Mouse (Mus musculus): ENCODE measurements around the gene Rcan2. TPM values are rescaled to one million over a fixed set of nuclear protein-coding genes. Genes with fewer than 3 reads are reported as not detected.

Gene Rcan2
- polyA plus RNA-seq, 1 experiment from 2014 or later = 109 TPM

DNA sequence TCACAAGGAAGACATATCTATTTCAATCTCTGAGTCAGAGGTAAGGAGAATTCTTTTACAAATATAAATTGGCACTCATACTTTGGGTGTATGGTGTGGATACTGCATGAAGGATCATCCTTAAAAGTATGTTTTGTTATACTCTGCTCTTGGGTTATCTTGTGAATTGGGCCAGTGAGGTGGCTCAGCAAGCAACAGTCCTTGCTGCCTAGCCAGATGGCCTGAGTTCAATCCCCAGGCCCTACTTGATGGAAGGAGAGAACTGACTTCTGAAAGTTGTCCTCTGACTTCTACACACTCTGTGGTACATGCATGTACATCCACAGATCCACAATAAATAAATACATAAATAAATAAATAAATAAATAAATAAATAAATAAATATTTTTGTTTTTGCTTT, 225.6 kb downstream of the Rcan2 start:
- TF ChIP-seq CTCF (IDR thresholded peaks at IDR 0.05) = no peak
- CTCF ChIA-PET = interaction anchor here (0.9 to 1.1 kb wide), 4 partner anchors 11 to 328 kb away, joined by 3 read pairs; no protein-coding TSS in a partner anchor
- POLR2A ChIA-PET = interaction anchor here (0.6 kb wide), 1 partner anchor 64 kb away, joined by 4 read pairs; no protein-coding TSS in a partner anchor
- in situ Hi-C loops (cut with MboI; ENCODE audit: low pct_unique_long_range_greater_than_20kb) = no loop called here
- ATAC-seq = no peak
- no peak for DNase-seq (ENCODE audit: low read depth, low spot score)
- H3K27me3 ChIP-seq = no peaks in the 10 kb centered on the region

DNA sequence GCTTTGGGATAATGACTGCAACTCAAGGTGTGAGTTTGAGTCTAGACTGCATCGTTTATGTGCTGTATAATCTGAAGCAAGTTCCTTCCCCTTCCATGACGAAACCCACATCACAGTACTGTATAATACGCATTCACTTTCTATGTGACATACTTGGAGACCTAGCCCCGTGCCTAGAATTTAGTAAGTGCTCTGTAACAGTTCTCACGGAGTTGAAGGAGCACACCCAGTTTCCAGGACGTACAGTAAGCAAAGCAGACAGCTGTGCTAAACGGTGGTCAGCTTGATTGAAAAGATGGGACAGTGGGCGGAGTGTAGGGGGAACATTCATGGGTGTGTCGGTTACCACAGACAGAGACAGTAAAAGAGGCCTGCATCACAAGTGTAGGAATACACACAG, 226.2 kb downstream of the Rcan2 start:
- ChIA-PET CTCF (no interaction called here), POLR2A (no interaction called here)
- no peak for DNase-seq (ENCODE audit: low read depth, low spot score)
- no peak for ATAC-seq
- in situ Hi-C loops (cut with MboI; ENCODE audit: low pct_unique_long_range_greater_than_20kb) = no loop called here
- no peak for TF ChIP-seq CTCF (IDR thresholded peaks at IDR 0.05)
- H3K27me3 ChIP-seq = no peaks in the 10 kb centered on the region

DNA sequence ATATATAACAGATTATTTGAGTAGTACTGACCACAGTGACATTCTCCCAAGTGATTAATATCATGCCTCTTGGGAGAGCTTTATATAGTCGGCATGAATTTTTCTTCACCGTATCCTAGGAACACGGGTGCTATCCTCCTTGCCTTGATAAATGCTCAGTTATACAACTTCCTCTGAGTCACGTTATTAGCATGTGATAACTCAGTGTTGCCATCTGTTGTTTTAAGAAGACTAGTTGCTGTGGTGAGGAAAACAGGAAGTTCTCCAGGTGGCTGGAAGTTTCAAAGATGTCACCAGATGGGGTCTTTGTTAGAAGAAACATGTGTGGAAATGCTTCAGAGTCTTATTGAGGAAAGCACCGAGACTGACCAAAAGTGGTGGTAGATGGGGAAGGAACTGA, 228.5 kb downstream of the Rcan2 start:
- DNase-seq (ENCODE audit: low read depth, low spot score) = no peak

DNA sequence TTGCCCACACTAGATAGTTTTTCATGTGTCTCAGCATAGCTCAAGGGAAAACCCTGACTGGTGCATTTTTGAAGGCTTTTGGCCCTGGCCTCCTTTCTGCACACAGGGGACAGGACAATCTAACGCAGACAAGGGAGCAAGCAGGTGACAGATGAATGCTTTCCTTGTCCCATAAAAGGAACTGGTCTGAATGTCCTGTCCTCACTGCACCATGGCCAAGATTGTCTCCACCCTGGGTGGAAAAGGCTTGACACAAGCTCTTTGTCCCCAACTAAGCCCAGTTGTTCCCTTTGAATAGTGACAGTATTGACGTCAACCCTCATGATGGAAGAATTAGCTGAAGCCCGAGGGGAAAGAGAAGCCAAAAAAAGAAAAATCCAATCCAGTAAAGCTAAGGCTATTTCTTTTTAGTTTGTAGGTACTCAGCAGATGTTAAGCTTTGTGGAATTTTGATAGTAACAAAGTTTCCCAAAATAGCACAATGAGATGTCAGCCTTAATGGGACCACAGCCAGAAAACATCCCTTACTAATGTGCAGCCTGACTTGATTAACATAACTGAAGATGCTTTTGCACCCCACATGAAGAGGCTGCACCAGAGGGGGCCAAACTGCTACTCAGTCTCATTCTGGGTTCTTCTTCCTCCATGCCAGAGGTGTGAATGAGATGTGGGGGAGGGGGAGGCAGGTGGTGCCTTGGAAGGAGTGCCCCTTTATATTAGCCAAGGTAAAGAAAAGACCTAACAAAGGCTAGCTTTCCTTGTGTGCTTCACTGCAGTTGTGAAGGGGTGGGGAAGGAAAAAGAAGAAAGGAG, 229.8 kb downstream of the Rcan2 start:
- H3K27me3 ChIP-seq = no peaks in the 10 kb centered on the region
- ChIA-PET CTCF (interaction anchor here (1.1 to 1.6 kb wide), 2 partner anchors 23 to 101 kb away, joined by 3 to 5 read pairs; no protein-coding TSS in a partner anchor), POLR2A (interaction anchor here (1.2 kb wide), 1 partner anchor 131 kb away, joined by 3 read pairs; no protein-coding TSS in a partner anchor)
- ATAC-seq (no peak), DNase-seq (ENCODE audit: low read depth, low spot score) (peak; percentile 62)
- no peak for TF ChIP-seq CTCF (IDR thresholded peaks at IDR 0.05)
- in situ Hi-C loops (cut with MboI; ENCODE audit: low pct_unique_long_range_greater_than_20kb) = no loop called here

More for the DNA sequence above, 228.5 kb downstream of the Rcan2 start:
- no peaks in the 10 kb centered on the region for H3K27me3 ChIP-seq
- ChIA-PET CTCF (interaction anchor here (1.6 kb wide), 1 partner anchor 22 kb away, joined by 5 read pairs; no protein-coding TSS in a partner anchor), POLR2A (no interaction called here)
- no peak for TF ChIP-seq CTCF (IDR thresholded peaks at IDR 0.05)
- no peak for ATAC-seq
- in situ Hi-C loops (cut with MboI; ENCODE audit: low pct_unique_long_range_greater_than_20kb) = no loop called here

DNA sequence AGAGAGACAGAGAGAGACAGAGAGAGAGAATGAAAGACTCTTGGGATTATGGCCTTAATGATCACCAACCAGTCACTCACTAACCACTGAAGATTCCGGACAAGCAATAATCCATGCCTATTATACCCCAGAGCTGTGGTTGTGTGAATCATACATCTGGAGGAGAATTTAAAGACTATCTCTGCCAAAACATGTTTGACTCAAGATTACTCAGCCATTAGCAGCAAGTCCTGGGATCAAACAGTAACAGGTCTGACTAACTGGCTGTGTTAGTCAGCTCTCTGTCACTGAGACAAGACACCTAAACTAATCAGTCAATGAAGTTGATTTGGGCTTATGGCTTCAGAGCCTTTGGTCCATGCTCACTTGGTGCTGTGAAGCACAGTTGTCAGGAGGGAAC, 233.9 kb downstream of the Rcan2 start:
- TF ChIP-seq CTCF (IDR thresholded peaks at IDR 0.05) = no peak
- POLR2A ChIA-PET = no interaction called here
- in situ Hi-C loops (cut with MboI; ENCODE audit: low pct_unique_long_range_greater_than_20kb) = loop anchor here (5.0 kb wide), 2 partner anchors 153 to 328 kb away; no protein-coding TSS in a partner anchor
- CTCF ChIA-PET = interaction anchor here (1.2 to 2.0 kb wide), 2 partner anchors 164 to 336 kb away, joined by 4 to 5 read pairs; no protein-coding TSS in a partner anchor
- H3K27me3 ChIP-seq = no peaks in the 10 kb centered on the region
- ATAC-seq (peak; percentile 56), DNase-seq (ENCODE audit: low read depth, low spot score) (peak; percentile 65)

DNA sequence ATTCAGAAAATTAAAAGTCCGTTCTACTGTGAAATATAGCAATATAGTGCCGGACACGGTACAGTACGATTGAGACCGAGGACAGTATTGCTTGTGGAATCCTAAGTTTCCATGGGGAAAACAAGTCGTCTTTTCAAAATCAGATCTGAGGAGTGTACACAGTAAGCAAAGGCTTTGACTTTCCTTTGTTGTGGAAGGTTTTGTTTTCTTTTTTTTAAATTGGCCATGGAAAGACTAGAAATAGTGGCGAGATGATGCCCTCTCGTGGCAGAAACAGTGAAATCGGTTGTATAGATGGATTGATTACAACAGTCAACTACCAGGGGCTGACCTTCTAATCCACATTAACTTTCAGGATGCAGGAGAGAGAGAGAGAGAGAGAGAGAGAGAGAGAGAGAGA, 237.5 kb downstream of the Rcan2 start:
- TF ChIP-seq CTCF (IDR thresholded peaks at IDR 0.05) = no peak
- no peaks in the 10 kb centered on the region for H3K27me3 ChIP-seq
- DNase-seq (ENCODE audit: low read depth, low spot score) = no peak
- CTCF ChIA-PET = no interaction called here
- ATAC-seq = no peak
- in situ Hi-C loops (cut with MboI; ENCODE audit: low pct_unique_long_range_greater_than_20kb) = loop anchor here (5.0 kb wide), 2 partner anchors 156 to 331 kb away; no protein-coding TSS in a partner anchor
- POLR2A ChIA-PET = no interaction called here

DNA sequence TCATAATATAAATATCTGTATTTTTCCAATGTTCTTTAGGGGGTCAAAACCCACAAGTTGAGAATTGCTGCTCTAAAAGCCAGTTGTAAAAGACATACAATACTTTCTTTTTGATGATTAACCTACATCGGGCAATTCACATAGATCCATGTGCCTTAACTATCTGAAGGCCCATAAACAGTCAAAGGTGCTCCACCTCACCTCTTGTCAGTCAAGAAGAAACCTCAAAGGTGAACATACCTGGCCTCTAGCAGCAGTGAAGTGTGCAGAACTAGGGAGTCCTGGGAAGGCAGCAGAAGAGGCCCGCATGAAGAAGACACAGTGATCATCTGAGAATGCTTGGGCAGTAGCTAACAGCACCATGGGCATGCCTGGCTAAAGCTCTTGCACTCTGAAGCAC, 239.3 kb downstream of the Rcan2 start:
- ATAC-seq = no peak
- CTCF ChIA-PET = interaction anchor here (1.0 to 1.4 kb wide), 3 partner anchors 154 to 341 kb away, joined by 3 to 4 read pairs (median 4); no protein-coding TSS in a partner anchor
- no peak for TF ChIP-seq CTCF (IDR thresholded peaks at IDR 0.05)
- in situ Hi-C loops (cut with MboI; ENCODE audit: low pct_unique_long_range_greater_than_20kb) = no loop called here
- POLR2A ChIA-PET = no interaction called here
- no peak for DNase-seq (ENCODE audit: low read depth, low spot score)
- H3K27me3 ChIP-seq = no peaks in the 10 kb centered on the region

DNA sequence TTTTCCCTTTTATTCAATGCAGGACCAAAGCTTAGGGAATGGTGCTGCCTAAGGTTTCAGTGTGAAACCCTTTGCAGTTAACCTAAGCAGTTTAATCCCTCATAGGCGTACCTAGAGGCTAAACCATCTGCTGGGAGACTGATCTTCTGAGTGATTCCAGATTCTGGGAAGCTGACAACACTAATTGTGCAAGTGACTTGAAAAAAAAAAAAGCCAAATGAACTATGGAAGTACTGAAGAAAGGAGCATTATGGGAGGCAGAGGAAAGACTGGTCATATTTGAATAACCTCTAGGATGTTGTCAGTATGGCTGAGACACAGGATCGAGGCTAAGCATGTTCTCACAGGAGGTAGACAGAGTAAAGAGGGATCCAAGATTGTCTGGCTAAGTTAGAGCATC, 241.2 kb downstream of the Rcan2 start:
- ATAC-seq = no peak
- no peak for DNase-seq (ENCODE audit: low read depth, low spot score)
- no peak for TF ChIP-seq CTCF (IDR thresholded peaks at IDR 0.05)
- H3K27me3 ChIP-seq = no peaks in the 10 kb centered on the region
- ChIA-PET POLR2A (no interaction called here), CTCF (interaction anchor here (1.2 kb wide), 1 partner anchor 153 kb away, joined by 3 read pairs; no protein-coding TSS in a partner anchor)
- in situ Hi-C loops (cut with MboI; ENCODE audit: low pct_unique_long_range_greater_than_20kb) = no loop called here

DNA sequence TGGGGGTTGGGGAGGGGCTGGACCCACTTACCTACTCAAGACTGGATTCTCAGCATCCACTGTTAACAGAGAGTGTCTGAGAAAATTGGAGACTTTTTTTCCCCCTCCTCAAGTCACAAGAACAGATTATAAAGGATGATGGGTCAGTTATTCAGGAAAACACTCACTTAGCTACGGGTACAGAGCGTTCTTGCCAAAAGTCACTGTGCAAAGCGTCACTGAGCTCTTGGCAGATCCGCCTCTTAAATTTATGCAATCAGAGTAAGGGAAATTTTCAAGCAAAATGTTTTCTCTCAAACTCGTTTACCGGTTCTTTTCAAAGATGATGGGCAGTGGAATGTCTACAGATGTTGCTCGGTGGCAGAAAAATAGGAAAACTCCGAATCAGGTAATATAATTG, 241.7 kb downstream of the Rcan2 start:
- H3K27me3 ChIP-seq = no peaks in the 10 kb centered on the region
- DNase-seq (ENCODE audit: low read depth, low spot score) (no peak), ATAC-seq (no peak)
- CTCF ChIA-PET = interaction anchor here (1.7 kb wide), 1 partner anchor 160 kb away, joined by 4 read pairs; no protein-coding TSS in a partner anchor
- no peak for TF ChIP-seq CTCF (IDR thresholded peaks at IDR 0.05)
- POLR2A ChIA-PET = no interaction called here
- in situ Hi-C loops (cut with MboI; ENCODE audit: low pct_unique_long_range_greater_than_20kb) = no loop called here

DNA sequence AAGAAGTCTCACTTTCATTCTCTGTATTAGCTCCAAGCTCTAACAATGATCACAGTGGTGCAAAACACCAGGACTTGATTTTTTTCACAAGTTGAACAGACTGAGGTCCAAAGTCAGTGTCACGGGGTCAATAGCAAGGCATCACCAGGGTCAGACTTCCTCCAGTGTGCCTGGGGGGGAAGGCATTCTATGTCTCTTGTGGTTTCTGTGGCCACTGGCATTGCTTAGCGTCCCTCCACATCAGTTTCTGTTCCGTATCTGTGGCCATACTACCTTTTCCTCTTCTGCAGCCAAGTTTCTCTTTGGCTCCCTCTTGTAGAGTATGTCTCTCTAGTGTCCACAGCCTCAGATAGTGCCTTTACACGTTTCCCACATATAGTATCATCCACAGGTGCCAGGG, 252.3 kb downstream of the Rcan2 start:
- ChIA-PET POLR2A (no interaction called here), CTCF (no interaction called here)
- no peak for TF ChIP-seq CTCF (IDR thresholded peaks at IDR 0.05)
- ATAC-seq (no peak), DNase-seq (ENCODE audit: low read depth, low spot score) (no peak)
- in situ Hi-C loops (cut with MboI; ENCODE audit: low pct_unique_long_range_greater_than_20kb) = no loop called here
- no peaks in the 10 kb centered on the region for H3K27me3 ChIP-seq

DNA sequence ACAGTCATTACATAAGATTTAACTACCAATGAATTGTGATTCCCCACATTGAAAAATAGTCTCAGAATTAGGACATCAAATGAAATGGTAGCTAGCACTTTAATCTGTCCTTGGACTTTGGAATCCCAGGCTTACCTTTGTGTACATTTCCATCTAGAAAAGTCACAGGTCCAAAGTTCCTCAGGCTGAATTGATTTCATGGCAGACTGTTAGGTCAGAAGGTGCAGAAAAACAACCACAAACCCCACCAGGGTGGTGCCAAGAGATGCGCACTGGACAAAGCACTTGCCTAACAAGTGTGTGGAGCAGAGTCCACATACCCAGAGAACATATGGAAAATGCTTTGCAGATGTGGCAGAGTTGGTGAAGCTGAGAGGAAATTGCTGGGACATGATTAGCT, 256.0 kb downstream of the Rcan2 start:
- DNase-seq (ENCODE audit: low read depth, low spot score) (no peak), ATAC-seq (no peak)
- H3K27me3 ChIP-seq = no peaks in the 10 kb centered on the region
- in situ Hi-C loops (cut with MboI; ENCODE audit: low pct_unique_long_range_greater_than_20kb) = no loop called here
- TF ChIP-seq CTCF (IDR thresholded peaks at IDR 0.05) = no peak
- CTCF ChIA-PET = no interaction called here
- POLR2A ChIA-PET = no interaction called here

Data from Patski (cell line).